Mouse (Mus musculus) ES-E14 (cell line): Measurements from ENCODE around the gene Slx4. TPM values are rescaled to one million over a fixed set of nuclear protein-coding genes. Genes with fewer than 3 reads are reported as not detected.

ENCODE experiments used
- DNase-seq: peaks from one replicate; pipeline ENCODE4 v3.0.0-alpha.2; 2013; ENCODE audit warnings: low read depth, low spot score
- H3K27ac ChIP-seq: 2 replicates; pipeline ENCODE4 v1.5.1; 2012; ENCODE audit warnings: low read depth, mild to moderate bottlenecking, low read length, moderate library complexity, mixed read lengths; ENCODE audit not compliant: poor library complexity, insufficient read depth, severe bottlenecking
- H3K36me3 ChIP-seq: 2 replicates; pipeline ENCODE4 v1.6.1; 2012; ENCODE audit warnings: mild to moderate bottlenecking, low read length, moderate library complexity, mixed read lengths; ENCODE audit not compliant: control insufficient read depth, poor library complexity, insufficient read depth, severe bottlenecking
- H3K4me1 ChIP-seq, 2 experiments: fragments of 150-350 bp in 1 of 2; sonication (generic) in 1 of 2; 2 replicates each; pipeline ENCODE4 v1.6.1; 2012; ENCODE audit warnings: low read length in 2 of 2, mild to moderate bottlenecking in 1 of 2, mixed read lengths in 1 of 2; ENCODE audit not compliant: control insufficient read depth in 2 of 2, insufficient read depth in 2 of 2, poor library complexity in 1 of 2
- H3K4me3 ChIP-seq, 2 experiments: fragments of 150-350 bp in 1 of 2; sonication (generic) in 1 of 2; 2 replicates each; pipeline ENCODE4 v1.5.1; 2012; ENCODE audit warnings: low read length in 2 of 2, low read depth in 1 of 2, mild to moderate bottlenecking in 1 of 2, mixed read lengths in 1 of 2; ENCODE audit not compliant: insufficient read depth in 1 of 2, poor library complexity in 1 of 2, severe bottlenecking in 1 of 2
- H3K9ac ChIP-seq: 2 replicates; pipeline ENCODE4 v1.6.1; 2012; ENCODE audit warnings: low read depth, mild to moderate bottlenecking, low read length, mixed read lengths; ENCODE audit not compliant: poor library complexity, insufficient read depth, severe bottlenecking
- H3K9me3 ChIP-seq: fragments of 150-350 bp; sonication (generic); 2 replicates; pipeline ENCODE4 v1.6.1; 2012; ENCODE audit warnings: low read depth, mild to moderate bottlenecking, low read length; ENCODE audit not compliant: control insufficient read depth, insufficient read depth
- CHD2 ChIP-seq: IDR thresholded peaks from 2 replicates; pipeline ENCODE4 v1.6.1; 2014; ENCODE audit warnings: mild to moderate bottlenecking, low read depth, low read length, inconsistent platforms
- HCFC1 ChIP-seq: IDR thresholded peaks from 2 replicates; pipeline ENCODE4 v1.6.1; 2012; ENCODE audit warnings: low read length, inconsistent platforms, borderline replicate concordance; ENCODE audit not compliant: insufficient read depth
- MAFK ChIP-seq: IDR thresholded peaks from 2 replicates; pipeline ENCODE4 v1.6.1; 2014; ENCODE audit warnings: mild to moderate bottlenecking, low read depth, low read length, inconsistent platforms; ENCODE audit not compliant: insufficient read depth
- ZC3H11A ChIP-seq: IDR thresholded peaks from 2 replicates; pipeline ENCODE4 v1.6.1; 2012; ENCODE audit warnings: low read depth, mild to moderate bottlenecking, inconsistent platforms, low read length, borderline replicate concordance
- ZNF384 ChIP-seq: IDR thresholded peaks from 2 replicates; pipeline ENCODE4 v1.6.1; 2012; ENCODE audit warnings: low read depth, low read length, inconsistent platforms
- in situ Hi-C, 2 experiments: fragments of 600-800 bp; cut with MboI; formaldehyde crosslinking; loops; one replicate each; pipeline ENCODE4 v1.15.1; 2025; ENCODE audit warnings: low sequenced_read_pairs in 2 of 2, inconsistent platforms in 1 of 2; ENCODE audit not compliant: unreplicated experiment in 2 of 2
- total RNA-seq: library from RNA; depleted of rRNA; stranded (reverse); fragments of 300-350 nt; gene quantifications from 2 replicates; pipeline ENCODE4 v1.2.3, GENCODE M21; 2012

Gene Slx4
- total RNA-seq, 1 experiment = 40.5 TPM

DNA sequence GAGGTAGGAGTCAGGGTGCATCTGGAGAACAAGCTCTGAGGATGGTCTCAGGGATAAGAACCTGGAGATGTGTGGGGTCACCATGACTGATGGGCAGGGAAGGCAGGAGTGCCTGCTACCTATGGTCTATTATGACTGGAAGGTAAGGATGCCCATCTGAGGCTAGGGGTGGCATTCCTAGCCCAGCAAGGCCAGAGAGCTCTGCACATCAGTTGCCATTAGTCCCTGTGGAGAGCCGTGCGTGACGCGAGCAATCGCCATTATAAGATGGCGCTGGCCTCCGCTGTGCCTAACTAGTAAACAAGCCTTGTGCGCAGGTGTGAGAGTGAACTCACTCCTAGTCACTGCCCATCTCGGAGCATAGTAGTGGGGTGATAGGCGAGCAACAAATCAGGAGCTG lies 26.9 kb upstream of the Slx4 start:
- no peak for DNase-seq
- in situ Hi-C loops = no loop called here

DNA sequence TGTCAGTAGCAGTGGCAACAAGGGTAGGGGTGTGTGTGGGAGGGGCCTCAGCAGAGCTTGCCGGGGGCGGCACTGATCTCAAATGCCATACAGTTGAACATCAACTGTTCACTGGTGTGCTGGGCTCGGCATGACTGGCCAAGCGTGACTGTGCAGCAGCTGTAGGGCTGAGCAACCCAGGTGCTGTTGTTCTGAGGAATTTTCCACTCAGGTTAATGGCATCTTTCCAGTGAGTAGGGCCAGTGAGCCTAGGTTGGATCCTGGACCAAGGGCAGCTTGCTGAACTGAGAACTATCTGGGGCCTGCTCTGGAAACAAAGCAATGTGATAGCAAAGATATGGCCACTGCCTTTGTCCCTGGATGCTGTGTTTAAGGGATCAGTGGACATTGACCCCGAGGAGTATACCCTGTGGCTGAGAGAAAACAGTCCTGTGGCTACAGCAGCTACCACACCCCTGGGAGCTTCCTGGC lies 25.8 kb upstream of the Slx4 start:
- Histone ChIP-seq H3K9ac (no peak overlapping the region), H3K27ac (no peak overlapping the region), H3K4me3 (no peak overlapping the region), H3K36me3 (0 out of 2 replicates have a peak, but pooled peaks cover 4% of the 10 kb centered on the region), H3K4me1 (peaks cover 6 to 20% of the 10 kb centered on the region in 2 experiments; a peak in 2 of 4 replicates), H3K9me3 (no peaks in the 10 kb centered on the region)
- no peak for DNase-seq
- in situ Hi-C loops = no loop called here
- TF ChIP-seq ZNF384 (no peak), ZC3H11A (no peak), CHD2 (no peak), MAFK (no peak), HCFC1 (no peak)

More for the DNA sequence above, 26.9 kb upstream of the Slx4 start:
- Histone ChIP-seq H3K4me1 (peaks cover 6 to 20% of the 10 kb centered on the region in 2 experiments; a peak in 2 of 4 replicates), H3K4me3 (no peak overlapping the region), H3K36me3 (0 out of 2 replicates have a peak, but pooled peaks cover 4% of the 10 kb centered on the region), H3K9me3 (no peaks in the 10 kb centered on the region), H3K9ac (no peak overlapping the region), H3K27ac (no peak overlapping the region; the same call in 1 of the 2 replicates)
- no peak for TF ChIP-seq CHD2
- no peak for TF ChIP-seq HCFC1
- no peak for TF ChIP-seq MAFK

DNA sequence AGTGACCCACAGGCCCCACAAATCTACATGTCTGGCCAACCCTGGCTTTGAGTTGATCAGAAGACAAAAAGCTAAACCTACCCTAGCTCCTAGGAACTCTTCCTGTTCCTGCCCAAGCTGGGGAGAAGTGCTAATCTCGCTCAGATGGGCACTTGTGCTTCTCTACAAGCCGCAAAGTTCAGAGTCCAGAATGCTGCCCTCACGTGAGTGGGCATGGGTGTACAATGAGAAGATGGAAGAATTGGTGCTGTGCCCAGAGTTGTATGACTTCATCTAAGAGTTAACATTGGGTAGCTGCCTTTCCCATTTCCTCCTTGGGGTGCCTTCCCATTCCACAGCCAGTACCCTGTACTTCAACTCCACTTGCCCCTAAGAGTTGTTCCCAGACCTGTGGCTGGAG lies 23.6 kb upstream of the Slx4 start:
- peaks cover 5 to 19% of the 10 kb centered on the region in 2 experiments; a peak in 3 of 4 replicates for H3K4me1 ChIP-seq
- no peak for DNase-seq
- no peak overlapping the region for H3K9ac ChIP-seq
- no peak overlapping the region for H3K27ac ChIP-seq
- H3K9me3 ChIP-seq = no peaks in the 10 kb centered on the region
- H3K36me3 ChIP-seq = 0 out of 2 replicates have a peak, but pooled peaks cover 2% of the 10 kb centered on the region
- no peak for TF ChIP-seq MAFK
- no peak for TF ChIP-seq ZNF384
- no peak overlapping the region for H3K4me3 ChIP-seq
- in situ Hi-C loops = no loop called here

DNA sequence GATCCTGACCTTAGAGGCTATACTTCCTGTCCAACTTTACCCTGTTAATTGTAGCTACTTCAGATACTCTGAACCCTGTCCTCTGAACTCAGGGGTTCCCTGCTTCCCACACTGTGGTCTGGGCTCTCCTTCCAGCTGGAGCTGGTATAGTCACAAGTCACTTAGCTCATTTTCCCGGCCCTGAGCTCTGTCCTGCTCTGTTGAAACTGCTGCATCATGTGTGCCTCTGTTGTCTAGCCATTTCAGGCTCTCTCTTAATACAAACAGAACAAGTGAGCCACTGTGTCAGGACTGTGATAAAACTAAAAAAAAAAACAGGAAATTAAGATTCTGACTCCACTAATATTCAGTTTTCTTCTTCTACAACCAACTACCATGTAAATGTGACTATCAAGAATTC lies 23.1 kb upstream of the Slx4 start:
- in situ Hi-C loops = no loop called here
- DNase-seq = no peak
- TF ChIP-seq HCFC1 (no peak), ZC3H11A (no peak), MAFK (no peak), ZNF384 (no peak), CHD2 (no peak)
- H3K27ac ChIP-seq = no peak overlapping the region
- no peak overlapping the region for H3K4me3 ChIP-seq
- 0 out of 2 replicates have a peak, but pooled peaks cover 2% of the 10 kb centered on the region for H3K36me3 ChIP-seq
- H3K9me3 ChIP-seq = no peaks in the 10 kb centered on the region
- H3K4me1 ChIP-seq = peaks cover 3 to 20% of the 10 kb centered on the region in 2 experiments; a peak in 2 of 4 replicates
- H3K9ac ChIP-seq = no peak overlapping the region

DNA sequence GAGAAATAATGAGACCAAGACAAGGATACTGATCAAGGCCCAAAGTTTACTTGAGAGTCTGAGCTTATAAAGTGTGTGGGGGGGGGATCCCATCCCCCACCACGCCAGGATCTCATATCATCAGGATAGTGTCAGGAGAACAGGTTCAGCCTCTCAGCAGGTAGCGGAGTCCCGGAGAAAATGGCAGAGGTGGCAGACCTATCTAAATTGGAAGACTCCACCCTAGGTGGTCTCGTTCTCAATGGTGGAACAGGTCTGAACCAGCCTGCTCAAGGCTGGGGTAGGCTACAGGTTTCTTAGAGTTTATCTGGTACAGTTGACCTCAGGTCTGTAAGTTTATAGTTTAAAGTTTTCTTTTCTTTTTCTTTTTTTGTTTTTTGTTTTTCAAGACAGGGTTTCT lies 19.1 kb upstream of the Slx4 start:
- no peaks in the 10 kb centered on the region for H3K9me3 ChIP-seq
- DNase-seq = peak; percentile 49
- in situ Hi-C loops = no loop called here
- no peaks in the 10 kb centered on the region for H3K36me3 ChIP-seq
- peaks cover 0 to 11% of the 10 kb centered on the region in 2 experiments; a peak in 2 of 4 replicates for H3K4me1 ChIP-seq
- no peak for TF ChIP-seq ZNF384
- no peak for TF ChIP-seq CHD2
- TF ChIP-seq MAFK = no peak
- TF ChIP-seq ZC3H11A = no peak
- no peak for TF ChIP-seq HCFC1
- no peak overlapping the region for H3K4me3 ChIP-seq
- no peak overlapping the region for H3K9ac ChIP-seq
- no peak overlapping the region; the same call in 1 of the 2 replicates for H3K27ac ChIP-seq
